Mouse (Mus musculus): ENCODE results near the gene Kcnh1.
A peak's percentile ranks its signal among the peaks of the same experiment; 100 is the strongest.

Gene Kcnh1

GRCm38 (mm10) chr1:192415813-192416212 is 225.2 kb downstream of the Kcnh1 start:
- no peak for DNase-seq (ENCODE audit: low read depth)

- DNase-seq (ENCODE audit: low read depth) = no peak
These were observed 225.8 kb downstream of the Kcnh1 start for GRCm38 (mm10) chr1:192416241-192416821.

GRCm38 (mm10) chr1:192419176-192419575 is 228.6 kb downstream of the Kcnh1 start:
- DNase-seq (ENCODE audit: low read depth) = no peak

GRCm38 (mm10) chr1:192421377-192422166 is 231.0 kb downstream of the Kcnh1 start:
- no peak for DNase-seq (ENCODE audit: low read depth)

GRCm38 (mm10) chr1:192431423-192431822 is 240.8 kb downstream of the Kcnh1 start:
- no peak for DNase-seq (ENCODE audit: low read depth)

- DNase-seq (ENCODE audit: low read depth) = no peak
These were observed 244.9 kb downstream of the Kcnh1 start for GRCm38 (mm10) chr1:192435503-192435902.

DNA sequence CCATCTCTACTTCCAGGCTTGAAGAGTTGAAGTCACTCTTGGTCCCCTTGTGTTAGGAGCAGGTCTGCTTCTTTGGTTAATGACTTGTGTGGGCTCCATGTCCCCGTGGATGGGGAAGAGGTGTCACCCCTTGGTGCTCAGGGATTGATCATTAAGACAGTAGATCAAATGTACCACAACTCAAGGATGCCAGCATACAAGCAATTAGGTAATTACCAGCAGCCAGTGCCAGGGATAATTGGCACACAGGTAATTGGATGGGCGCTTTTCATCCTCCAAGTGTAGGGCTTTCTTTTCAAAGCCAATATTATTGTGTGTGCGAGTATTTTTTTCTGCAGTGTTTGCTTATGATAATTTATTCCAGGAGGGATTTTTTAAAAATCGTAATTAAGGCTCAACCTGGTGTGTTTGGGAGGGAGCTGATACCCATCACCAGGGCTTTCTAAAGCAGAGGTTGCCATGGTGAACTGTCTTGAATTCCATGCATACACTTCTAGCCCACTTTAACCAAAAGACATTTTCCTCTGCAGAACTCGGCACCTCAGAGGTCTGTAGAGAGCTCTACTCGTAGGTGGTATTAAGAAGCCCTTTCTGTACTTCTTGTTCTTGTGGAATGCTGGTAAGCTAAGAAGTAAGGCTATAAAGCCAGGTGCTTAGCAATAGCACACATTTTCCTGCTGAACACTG is 248.7 kb downstream of the Kcnh1 start:
- no peak for DNase-seq (ENCODE audit: low read depth)

DNA sequence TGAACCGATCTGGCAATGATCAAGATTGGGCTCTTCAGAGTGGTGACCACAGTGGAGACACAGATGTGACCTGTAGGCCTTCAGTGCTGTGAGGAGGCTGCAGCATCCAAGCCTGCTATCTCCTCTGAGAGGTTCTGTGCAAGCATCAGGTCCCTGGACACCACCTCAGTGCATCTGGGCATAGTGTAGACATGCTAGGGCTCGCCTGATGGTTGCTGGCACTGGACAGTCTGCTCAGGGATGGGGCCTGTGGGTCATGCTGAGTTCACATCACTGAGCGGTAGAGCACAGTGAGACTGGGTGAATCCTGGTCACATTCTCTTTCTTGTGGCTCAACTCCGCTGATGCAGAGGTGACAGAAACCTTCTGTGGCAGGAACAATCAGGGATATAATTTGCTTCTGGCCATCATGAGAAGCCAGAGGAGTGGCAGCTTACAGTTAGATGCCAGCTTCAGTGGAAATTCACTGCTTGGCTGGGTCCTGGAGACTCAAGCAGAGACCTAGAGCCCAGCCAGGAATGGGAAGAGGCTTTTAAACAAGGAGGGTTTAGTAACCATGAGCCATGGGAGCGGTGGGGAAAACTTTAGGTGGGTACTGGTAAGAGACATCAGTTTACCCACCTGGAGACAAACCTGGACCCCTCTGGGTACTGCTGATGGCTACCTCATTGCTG is 252.3 kb downstream of the Kcnh1 start:
- no peak for DNase-seq (ENCODE audit: low read depth)

GRCm38 (mm10) chr1:192443998-192444657 is 253.6 kb downstream of the Kcnh1 start:
- no peak for DNase-seq (ENCODE audit: low read depth)

DNA sequence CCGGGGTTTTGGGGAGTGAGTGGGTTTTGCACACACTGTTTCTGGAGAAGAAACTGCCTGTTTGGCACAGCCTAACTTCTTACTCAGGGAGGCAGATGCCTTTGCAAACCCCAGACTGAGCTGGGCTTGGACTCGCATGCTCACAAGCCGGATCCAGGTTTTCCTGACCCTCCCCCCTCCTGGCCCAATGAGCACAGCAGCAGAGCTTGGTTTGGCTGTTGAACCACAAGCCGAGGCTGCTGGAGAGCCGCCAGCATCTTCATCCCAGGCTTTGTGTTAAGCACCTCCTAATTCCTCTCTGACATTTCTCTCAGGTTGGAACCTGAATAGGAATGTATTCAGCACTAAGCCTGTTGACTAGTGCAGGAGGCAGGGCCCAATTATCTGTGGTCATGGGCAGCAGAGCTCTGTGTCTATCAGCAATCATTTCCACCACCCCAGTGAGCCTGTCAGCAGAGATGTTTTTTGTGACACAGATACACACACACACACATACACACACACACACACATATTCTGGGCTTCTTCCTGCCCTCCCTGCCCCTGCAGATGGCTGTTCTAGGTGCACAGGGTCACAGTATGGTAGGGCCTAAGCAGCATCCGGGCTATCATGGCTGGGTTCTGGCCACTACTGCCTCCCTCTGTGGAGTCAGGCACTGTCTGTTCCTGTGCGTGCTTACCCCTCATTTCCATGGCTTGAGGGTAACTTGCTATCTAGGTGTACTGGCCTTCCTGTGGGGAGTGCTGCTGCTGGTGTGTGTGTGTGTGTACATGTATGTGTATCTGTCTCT is 254.3 kb downstream of the Kcnh1 start:
- DNase-seq (ENCODE audit: low read depth) = peak; percentile 72

DNA sequence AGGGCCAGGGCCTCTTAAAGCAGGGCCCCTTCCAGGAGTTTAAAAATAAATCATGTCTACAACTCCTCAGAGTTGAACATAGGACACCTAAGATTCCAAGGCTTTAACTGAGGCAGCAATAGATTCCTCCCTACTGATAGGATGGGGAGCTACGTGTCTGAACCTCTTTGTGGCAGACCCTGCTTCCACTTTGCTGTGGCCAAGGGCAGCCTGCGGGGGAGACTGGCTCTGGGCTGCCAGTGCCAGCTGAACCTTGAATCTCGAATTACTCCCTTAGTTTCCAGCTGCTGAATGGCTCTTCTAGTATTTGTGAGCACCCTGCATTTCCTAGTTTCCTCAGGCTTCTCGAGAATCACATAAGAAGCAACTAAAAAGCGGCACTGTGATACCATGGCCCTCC is 255.6 kb downstream of the Kcnh1 start:
- DNase-seq (ENCODE audit: low read depth) = no peak

- no peak for DNase-seq (ENCODE audit: low read depth)
These were observed 257.1 kb downstream of the Kcnh1 start for GRCm38 (mm10) chr1:192447666-192448065.

- DNase-seq (ENCODE audit: low read depth) = no peak
These were observed 257.9 kb downstream of the Kcnh1 start for GRCm38 (mm10) chr1:192448512-192448911.

GRCm38 (mm10) chr1:192449572-192450351 is 259.2 kb downstream of the Kcnh1 start:
- DNase-seq (ENCODE audit: low read depth) = peak; percentile 59

DNA sequence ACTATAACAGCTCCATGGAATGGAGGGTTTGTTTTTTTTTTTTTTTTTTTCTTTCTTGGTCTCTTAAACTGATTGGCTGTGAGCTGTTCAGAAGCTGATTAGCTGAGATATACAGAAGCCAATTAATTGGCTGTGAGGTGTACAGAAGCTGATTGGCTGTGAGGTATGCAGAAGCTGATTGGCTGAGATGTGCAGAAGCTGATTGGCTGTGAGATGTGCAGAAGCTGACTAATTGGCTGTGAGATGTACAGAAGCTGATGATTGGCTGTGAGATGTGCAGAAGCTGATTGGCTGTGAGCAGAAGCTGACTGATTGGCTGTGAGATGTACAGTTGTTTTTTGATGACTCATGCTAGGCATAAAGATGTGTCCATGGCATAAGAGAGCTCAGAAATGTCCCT is 259.9 kb downstream of the Kcnh1 start:
- no peak for DNase-seq (ENCODE audit: low read depth)

GRCm38 (mm10) chr1:192451722-192452121 is 261.1 kb downstream of the Kcnh1 start:
- DNase-seq (ENCODE audit: low read depth) = no peak

- DNase-seq (ENCODE audit: low read depth) = peak; percentile 61
These were observed 263.9 kb downstream of the Kcnh1 start for GRCm38 (mm10) chr1:192454501-192454900.

DNA sequence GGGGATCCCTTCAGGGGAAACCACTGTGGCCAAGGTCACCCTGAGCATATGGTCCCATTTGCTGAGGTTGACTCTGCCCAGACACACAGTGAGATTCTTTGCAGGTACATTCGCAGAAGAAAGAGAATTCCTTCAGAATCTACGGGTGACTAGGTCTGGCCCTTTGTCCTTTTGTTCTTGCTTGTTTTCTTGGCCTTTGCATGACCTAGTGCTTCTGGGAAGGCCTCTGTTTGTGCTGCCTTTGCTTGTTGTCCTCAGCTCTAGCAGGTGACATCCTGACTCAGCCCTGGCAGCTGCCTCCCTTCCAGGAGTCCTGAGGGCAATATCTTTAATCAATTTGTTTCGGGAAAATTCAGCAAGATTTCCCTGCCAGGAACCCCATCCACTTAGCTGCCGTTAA is 264.4 kb downstream of the Kcnh1 start:
- DNase-seq (ENCODE audit: low read depth) = no peak

- DNase-seq (ENCODE audit: low read depth) = no peak
These were observed 266.5 kb downstream of the Kcnh1 start for GRCm38 (mm10) chr1:192457037-192457436.

DNA sequence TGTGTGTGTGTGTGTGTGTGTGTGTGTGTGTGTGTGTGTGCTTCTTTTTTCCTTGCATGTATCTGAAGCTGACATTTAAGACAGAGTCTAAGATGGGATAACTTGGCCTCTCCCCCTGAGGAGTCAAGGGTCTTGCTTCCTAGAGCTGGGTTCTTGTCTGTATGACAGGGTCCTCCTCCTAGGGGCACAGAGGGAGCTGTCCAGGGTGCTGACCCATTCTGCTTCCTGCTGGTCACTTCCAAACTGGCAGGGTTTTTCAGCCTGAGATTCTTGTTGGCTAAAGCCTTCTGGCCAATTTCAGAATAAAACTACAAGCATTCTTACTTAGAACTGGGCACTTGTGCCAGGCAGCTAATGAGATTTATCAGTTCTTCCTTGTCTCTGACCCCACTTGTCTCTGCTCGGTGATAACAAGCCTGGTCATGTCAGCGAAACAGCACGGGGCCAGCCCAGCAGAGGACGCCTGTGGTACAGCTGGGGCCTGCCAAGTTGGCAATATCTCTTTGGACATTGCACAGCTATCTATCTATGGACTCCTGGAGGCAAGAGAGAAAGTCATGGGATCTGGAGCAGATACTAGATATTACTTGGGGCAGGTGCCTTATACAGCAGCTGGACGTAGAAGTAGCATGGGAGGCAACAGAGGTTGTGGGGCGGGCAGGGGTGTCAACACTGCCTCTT is 267.1 kb downstream of the Kcnh1 start:
- peak; percentile 63 for DNase-seq (ENCODE audit: low read depth)
